Mouse (Mus musculus) urinary bladder, postnatal 14 days (tissue): ENCODE data around the gene Ier5l.

Experiments
- DNase-seq: peaks from one replicate; pipeline ENCODE4 v3.0.0; 2021; ENCODE audit warnings: low spot score

Ier5l gene

DNA sequence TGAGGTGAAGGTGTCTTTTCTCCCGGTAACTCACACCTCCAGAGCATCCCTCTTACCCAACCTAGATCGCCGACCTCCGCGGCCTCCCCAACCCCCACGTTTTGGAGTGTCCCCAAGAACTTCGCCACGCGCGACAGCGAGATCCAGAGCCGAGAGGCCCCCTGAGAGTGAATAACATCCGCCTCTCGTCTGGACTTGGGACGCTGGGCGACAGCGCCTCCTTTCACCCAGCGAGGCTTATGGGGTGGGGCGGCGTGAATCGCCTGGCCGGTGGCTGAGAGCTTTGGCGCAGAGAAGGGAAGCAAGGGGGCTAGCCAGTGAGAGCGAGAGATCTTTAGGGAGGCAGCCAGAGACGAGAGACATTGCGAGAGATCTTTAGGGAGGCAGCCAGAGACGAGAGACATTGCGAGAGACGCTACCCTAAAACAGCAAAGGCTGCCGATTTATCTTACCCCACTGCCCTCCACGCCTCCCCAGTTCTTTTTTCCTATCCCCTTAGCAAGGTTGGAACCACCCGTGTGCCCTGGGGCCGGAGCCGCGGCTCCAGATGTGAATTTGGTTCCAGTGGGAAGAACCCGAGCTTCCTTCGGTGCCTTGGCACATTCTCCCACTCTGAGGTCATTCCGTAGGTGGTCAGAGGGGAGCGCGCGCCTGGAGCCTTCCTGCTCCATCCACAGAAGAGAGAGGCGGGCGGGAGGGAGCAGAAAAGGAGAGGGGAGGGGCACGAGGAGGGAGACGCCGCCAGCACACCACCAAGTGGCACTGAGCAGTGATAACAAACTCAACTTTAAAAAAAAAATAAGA, 3.7 kb downstream of the Ier5l start:
- peak; percentile 80 for DNase-seq

DNA sequence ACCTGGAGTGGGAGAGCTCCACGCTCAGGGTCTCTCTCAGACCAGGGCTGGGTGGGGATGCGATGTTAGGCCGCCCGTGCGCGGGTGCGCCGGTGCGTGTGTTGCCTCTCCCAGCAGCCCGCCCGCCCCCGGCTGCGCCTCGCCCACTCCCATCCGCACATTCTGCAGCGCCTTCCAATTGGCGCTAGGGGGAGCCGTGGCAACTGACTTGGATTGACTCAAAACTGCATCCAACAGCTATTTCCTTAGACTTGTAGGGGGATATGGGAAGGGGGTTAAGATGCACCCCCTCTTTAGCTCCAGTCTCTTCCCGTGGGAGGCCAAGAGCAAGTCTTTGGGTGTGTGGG, 4.2 kb downstream of the Ier5l start:
- DNase-seq = peak; percentile 82

DNA sequence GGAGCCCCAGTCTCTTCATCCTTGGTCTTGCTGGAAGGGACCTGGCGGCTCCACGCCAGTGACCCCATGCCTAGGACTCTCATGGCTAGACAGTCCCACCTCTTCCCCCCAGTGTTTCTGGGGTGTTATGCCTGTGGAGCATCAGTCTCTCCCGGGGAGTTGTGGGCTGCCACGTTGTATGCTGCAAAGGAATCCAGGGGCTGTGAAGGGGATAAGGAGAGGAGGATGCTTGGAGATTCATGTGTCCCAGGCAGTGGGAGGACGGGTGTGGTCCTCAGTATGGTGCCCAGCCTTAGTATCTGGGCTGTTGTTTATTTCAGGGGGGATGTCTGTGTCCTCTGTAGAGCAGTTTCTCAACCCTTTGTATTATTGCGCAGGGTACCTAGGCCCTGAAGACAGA, 5.0 kb downstream of the Ier5l start:
- DNase-seq = no peak

DNA sequence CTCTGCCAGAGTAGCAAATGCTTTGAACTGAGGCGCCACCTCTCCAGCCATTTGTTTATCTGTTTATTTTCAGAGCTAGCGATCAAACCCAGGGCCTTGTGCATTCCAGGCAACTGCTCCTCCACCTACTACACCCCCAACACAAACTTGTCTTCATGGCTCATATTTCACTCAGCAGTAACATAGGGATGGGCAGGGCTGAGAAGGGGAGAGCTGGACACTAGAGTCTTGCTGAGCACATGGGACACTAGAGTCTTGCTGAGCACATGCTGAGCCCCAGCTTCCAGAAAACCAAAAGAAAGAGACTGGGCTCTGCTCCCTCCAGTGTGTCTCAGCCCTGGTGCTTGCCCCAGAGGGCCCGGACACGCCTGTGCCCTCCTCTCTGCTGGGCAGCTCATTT, 7.2 kb downstream of the Ier5l start:
- no peak for DNase-seq

DNA sequence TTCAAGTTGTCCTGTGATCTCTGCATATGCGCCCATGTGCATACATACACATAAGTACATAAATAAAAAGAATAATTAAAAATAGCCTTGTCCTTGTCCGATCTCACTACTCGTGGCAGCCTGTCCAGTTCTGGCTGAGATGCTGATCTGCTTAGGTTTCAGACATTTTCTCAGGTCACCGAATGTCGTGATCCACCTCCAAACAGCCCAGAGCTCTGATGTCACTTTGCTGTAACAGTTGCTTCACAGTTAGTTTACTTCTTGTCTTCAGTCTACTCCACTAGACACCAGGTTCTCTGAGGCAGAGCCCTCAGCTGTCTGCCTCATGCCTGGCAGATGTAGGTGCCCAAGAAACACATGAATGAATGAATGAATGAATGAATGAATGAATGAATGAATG, 9.6 kb downstream of the Ier5l start:
- DNase-seq = no peak

DNA sequence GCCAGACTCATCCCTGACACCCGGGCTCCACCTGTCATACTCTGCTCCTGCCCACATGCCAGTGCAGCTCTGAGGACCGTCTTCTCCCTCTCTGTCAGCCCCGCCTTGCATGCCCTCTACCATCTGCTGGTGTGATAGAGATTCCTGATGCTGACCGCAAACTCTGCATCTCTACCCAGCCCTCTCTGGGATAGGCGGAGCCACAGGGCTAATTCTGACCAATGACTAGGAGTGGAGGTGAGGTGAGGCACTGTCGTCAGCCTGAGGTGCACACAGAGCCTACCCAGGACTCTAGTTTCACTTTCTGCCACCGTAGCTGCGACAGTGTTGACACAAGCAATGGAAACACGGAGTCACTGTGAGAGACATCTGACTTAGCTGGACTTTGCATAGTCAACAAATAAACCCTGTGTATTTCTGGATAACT, 10.1 kb downstream of the Ier5l start:
- peak; percentile 83 for DNase-seq

DNA sequence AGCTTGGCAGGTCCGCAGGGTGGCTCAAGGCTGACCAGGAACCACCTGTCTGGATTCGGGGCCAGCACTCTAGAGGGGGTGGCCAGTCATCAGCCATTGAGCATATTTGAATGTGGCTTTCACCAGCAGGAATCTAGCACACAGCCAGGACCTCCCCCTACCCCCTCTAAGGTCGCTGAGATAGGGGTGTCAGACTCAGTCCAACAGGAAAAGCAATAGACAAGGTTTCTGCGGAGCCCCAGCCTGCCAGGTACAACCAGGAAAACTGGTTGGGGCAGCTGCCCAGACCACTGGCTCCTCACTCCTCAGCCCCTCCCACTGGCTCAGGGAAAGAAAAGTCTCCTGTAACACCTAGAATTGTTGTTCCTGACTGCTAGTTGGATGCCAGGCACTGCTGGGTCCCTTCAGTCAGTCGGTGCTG, 10.7 kb downstream of the Ier5l start:
- DNase-seq = peak; percentile 87

DNA sequence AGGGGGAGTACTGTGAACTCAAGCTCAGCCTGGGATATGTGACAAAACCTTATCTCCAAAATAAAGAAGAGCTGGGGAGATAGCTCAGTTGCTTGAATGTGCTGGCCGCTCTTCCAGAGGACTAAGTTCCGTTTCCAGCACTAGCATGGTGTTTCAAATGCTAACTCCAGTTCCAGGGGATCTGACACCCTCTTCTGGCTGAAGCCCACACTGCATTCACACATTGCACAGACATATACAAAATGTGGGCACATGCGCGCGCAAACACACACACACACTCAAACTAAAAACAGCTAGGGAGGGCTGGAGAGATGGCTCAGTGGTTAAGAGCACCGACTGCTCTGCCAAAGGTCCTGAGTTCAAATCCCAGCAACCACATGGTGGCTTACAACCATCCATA, 14.8 kb downstream of the Ier5l start:
- DNase-seq = no peak

DNA sequence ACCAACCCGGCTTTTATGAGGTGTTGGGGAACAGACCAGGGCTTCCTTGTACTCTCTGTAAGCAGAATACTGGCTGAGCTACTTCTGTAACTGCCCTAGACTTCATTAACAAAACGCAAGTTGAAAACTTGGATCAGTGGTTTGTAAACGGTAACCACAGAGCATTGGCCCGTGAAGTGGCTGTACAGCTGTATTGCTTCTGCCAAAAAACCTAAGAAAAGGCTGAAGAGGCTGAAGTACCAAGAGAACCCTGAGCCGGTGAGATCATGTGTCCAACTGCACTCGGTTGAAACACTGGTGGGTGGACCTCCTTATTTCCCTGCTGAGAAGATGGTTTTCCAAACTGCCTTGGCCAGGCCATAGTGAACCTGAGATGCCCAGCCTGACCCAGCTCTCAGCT, 15.7 kb downstream of the Ier5l start:
- DNase-seq = no peak

DNA sequence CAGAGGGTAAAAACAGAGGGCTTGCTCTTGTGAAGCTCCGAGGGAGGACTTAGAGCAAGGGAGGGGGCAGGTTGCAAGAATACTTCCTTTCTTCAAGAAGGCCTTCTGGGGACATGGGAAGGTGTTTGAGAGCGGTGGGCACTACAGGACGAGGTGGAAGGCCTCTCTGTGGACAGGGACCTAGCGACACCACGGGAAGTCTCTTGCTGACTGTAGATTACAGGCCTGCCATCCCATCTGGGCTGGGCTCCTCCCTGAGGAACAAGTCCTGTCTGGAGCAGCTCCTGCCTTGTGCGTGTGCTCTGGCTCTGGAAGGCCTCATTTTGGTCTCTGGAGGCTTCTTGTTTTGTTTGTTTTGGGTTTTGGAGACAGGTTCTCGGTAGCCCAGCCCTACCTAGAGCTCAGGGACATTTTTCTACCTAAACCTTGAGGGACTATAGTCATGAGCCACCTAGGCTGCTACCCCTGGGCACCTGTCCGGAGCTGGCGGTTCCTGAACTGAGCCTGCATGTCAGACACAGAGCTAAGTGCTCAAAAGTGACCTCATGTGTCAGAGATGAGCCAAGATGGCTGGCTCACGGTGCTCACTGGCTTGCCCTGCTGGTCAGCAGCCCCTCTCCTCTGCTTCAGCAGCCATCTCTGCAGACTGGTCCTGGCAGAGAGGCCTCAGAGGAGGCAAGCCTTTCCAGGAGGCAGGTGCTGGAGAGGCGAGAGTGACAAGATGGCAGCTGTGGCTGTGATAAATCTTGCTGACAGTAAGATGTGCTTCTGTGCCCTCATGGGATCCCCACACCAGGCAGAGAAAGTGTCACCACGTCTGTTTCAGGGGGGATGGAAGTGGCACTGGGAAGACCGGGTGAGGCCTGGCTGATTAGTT, 17.7 kb downstream of the Ier5l start:
- DNase-seq = no peak

DNA sequence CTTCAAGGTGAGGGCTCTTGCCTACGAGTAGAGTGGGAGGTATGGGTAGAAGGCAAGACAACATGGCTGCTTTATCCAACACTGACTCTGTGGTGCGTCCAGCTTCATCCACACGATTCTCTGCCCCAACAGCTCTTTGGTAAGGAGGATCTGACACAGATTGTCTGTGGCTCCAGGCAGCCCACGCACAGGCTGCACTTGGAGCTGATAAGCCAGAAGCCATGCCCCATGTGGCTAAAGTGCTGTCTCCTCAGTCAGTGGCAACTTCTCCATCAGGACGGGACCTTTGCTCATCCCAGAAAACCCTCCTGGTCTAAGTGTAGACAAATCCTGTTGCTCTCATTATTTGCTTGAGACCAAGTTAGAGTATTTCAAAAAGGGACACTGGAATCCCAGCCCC, 19.4 kb downstream of the Ier5l start:
- DNase-seq = no peak

DNA sequence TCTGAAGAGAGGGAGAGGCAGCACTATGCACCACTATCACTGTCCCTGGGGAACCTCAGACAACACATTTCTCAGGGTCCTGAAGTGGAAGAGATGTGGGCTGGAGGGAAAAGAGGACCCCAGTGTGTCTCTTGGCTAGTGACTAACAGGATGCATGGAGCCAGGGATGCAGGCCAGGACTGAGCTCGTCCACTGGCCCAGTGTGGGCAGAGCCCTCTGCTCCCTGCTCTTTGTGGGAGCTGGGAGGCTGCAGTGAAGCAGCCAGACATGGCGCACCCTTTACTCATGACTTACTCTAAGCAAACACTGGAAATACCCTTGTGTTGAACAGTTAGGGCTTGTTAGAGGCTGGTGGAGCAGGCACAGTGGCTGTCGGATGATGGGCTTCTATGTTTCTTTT, 20.4 kb downstream of the Ier5l start:
- DNase-seq = no peak

DNA sequence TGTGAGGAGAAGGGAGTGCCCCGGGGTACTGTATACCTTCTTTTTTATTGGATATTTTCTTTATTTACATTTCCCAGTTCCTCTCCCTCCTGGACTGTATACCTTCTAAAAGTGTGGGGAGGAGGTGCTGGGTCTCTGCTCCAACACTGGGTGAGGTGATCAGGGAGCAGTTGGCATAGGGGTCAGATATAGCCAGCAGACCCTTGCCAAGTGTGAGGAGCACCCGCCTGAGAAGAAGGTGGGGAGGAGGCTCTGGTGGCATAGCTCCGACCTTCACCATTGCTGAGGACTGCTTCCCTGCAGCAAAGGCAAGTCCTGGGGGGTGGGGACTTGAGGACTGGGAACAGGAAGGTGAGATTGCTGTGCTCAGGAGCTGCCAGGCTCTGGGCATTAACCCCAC, 22.5 kb downstream of the Ier5l start:
- no peak for DNase-seq

DNA sequence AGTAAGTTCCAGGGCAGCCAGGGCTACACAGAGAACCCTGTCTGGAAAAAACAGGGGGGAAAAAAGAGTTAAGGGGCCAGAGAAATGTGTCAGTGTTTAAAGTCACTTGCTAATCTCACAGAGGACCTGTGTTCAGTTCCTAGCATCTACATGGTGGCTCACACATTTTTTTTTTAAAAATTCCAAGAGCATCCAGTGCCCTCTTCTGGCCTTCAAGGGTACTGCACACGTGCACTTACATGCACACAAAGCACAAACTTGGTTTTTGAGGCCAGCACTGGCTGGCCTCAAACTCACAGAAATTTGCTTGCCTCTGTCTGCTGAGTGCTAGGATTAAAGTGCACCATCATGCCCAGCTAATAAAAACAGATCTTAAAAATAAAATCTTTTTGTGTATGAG, 23.5 kb downstream of the Ier5l start:
- DNase-seq = no peak

DNA sequence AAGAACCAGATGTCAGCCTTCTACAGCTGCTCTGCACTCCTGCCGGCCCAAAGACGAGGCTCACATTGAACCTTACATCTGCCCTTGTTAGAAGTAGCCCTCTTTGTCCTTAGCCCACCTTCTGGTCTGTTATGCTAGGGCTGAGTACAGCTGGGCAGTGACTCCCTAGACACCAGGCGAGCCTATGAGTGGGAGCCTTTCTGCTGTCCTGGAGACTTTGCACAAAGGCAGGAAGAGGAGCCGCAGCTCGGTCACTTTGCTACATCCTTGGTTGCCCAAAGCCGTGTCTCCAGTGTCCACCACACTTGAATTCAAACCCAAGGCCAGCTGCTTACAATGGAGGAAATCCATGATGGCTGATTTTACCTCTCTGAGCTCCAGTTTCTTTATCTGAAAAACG, 25.6 kb downstream of the Ier5l start:
- no peak for DNase-seq

DNA sequence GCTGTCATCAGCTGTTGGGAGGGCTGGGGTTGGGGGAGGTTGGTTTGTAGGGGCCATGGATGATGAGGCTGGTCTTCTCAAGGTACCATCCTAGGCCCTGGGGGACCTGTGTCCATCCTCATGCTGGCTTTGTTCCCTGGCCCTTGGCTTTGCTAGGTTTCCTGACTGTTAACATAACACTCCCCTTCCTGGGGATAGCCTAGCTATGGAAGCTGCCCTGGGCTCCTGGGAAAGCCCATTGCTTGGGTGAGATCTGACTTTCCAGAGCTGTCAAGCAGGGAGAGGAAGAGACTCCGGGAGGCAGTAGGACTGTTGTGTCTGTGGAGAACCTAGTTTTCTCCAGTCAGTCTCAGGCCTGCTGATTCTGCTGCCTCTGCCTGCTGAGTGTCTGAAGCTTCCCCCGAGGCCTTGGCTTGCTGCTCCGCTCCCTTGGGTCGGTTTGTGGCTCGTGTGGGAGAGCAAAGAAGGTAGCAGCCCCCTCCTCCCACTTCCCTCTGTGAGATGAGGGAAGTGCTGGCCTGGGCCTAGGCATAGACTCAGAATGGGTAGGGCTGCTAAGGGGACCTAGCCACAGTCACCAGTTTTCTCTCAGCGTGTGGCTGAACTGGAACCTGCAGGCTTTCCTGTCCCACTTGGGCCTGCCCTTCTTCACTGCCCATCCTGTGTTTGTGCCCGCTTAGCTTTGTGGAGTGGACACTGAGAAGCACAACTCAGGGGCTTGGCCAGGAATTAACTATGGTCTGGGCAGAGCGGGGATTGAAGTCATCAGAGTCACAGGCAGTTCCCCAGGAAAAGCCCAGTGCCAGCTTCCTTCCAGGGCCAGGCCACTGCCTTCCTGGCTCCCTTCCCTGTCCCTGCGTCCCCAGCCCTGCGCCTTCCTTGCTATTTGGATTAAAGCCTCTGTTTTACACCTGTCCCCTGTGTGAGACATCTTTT, 26.9 kb downstream of the Ier5l start:
- DNase-seq = no peak

DNA sequence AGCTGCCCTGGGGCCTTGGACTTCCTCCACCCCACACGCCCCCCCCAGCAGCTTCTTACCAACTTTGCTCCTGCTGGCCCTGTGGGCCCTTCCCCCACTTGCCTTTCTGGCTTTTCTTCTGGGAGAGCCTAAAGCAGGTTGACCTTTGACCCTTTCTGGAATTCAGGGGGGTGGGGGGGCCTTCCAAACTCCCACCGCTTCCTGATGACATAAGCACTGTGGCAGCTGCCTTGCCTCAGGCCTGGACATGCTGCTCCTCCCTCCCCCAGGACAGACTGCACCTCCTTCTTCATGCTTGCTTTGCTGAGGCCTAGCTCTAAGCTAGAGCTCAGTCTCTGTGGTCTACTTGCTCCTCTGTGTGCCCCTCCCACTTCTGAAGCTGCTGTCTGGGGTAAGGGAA, 28.7 kb downstream of the Ier5l start:
- peak; percentile 77 for DNase-seq

DNA sequence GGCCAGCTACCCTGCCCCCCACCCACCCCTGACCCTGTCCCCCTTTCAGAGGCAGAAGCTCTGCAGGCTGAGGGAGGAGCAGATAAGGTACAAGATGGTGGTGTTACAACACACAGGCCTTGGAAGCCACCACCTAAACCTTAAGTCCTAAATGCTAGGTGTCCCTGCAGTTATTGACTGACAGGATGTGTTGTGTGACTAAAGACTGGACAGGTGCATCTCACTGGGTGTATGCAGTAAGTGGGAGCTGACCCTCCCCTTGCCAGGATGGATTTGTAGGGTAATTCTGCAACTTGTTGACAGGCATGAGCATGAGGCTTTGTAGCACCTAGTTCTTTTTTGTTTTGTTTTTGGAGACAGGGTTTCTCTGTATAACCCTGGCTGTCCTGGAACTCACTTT, 29.6 kb downstream of the Ier5l start:
- no peak for DNase-seq

DNA sequence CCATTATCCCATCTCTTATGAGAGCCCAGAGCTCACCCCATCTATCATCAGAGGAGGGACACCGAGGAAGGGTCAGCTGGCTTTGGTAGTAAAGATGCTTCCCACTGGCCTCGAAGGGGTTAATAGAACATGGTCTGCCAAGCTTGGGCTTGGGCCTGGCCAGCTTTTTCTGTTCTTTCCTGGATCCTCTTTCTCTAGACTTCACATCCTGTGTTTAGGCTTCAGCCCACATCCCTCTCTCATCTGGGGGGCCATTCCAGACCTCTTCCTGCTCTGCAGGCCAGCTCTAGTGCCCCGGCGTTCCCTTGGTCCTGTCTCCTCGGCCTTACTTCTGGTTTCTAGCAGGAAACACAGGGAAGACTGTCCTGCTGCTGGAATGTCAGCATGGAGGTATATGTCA, 30.0 kb downstream of the Ier5l start:
- no peak for DNase-seq

DNA sequence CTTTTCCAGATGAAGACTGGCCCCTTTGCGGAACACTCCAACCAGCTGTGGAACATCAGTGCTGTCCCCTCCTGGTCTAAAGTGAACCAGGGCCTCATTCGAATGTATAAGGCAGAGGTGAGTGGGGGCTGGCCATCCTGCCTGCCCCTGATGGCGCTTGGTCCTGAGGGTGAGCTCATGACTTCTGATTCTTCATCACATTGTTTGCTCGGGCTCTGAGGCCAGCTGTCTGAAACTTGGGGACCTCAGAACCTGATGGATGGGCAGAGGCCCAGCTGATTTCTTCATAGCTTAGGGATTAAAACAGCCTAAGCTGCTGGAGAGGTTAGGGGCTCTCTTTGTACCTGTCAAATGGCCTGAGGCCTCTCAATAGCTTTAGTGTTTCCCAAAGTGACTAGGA, 30.7 kb downstream of the Ier5l start:
- no peak for DNase-seq

DNA sequence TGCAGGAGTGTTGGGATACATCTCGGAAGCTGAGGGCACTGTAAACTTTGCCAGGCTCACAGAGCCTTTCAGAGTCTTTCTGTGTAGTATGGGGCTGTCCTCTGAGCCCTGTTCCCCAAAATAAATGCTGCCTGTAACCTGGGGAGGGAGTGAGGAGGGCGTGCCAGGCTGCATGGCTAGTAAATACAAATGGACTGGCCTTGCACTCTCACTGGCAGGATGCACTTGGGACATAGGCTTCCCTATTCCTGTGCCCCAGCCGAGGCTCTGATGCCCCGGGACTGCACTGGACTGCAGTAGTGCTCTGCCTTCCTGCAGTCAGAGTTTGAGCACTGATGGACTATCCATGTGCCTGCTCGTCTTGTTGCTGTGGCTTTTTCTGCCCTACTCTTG, 31.5 kb downstream of the Ier5l start:
- DNase-seq = no peak
